Mouse (Mus musculus) mature B cell (primary cell): ENCODE measurements around the gene Ptpn13.

Experiments used
- in situ Hi-C: fragments of 300-500 bp; cut with MboI; formaldehyde crosslinking; loops from 2 replicates; pipeline ENCODE4 v1.14.3; 2019

Gene Ptpn13

GRCm38 (mm10) chr5:103423305-103423926, 1.6 kb upstream of the Ptpn13 start:
- in situ Hi-C loops = no loop called here

GRCm38 (mm10) chr5:103423927-103424315, 1.1 kb upstream of the Ptpn13 start:
- in situ Hi-C loops = no loop called here

- in situ Hi-C loops = no loop called here
Measured at GRCm38 (mm10) chr5:103425363-103426031, 505 bp downstream of the Ptpn13 start.

- in situ Hi-C loops = no loop called here
Measured at GRCm38 (mm10) chr5:103426250-103426649, 1.3 kb downstream of the Ptpn13 start.

GRCm38 (mm10) chr5:103430986-103431385, 6.0 kb downstream of the Ptpn13 start:
- in situ Hi-C loops = no loop called here

DNA sequence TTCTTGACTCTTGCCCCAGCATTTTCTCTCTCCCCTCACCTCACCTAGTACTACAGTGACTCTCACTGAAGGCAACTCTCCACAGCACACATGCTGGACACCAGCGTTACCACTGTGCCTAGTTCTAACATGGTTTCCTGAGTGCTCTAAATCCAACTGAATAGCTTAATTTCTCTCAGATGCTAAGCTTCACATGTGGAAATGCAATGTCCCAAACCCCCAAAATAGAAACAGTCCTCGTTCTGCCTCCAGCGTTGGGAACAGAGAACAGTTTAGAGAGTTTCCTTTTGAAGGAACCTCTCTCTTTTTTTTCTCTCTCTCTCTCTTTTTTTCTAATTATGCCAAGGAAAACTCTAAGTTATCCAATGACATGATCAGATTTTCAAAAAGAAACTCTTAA, 6.5 kb downstream of the Ptpn13 start:
- in situ Hi-C loops = no loop called here

DNA sequence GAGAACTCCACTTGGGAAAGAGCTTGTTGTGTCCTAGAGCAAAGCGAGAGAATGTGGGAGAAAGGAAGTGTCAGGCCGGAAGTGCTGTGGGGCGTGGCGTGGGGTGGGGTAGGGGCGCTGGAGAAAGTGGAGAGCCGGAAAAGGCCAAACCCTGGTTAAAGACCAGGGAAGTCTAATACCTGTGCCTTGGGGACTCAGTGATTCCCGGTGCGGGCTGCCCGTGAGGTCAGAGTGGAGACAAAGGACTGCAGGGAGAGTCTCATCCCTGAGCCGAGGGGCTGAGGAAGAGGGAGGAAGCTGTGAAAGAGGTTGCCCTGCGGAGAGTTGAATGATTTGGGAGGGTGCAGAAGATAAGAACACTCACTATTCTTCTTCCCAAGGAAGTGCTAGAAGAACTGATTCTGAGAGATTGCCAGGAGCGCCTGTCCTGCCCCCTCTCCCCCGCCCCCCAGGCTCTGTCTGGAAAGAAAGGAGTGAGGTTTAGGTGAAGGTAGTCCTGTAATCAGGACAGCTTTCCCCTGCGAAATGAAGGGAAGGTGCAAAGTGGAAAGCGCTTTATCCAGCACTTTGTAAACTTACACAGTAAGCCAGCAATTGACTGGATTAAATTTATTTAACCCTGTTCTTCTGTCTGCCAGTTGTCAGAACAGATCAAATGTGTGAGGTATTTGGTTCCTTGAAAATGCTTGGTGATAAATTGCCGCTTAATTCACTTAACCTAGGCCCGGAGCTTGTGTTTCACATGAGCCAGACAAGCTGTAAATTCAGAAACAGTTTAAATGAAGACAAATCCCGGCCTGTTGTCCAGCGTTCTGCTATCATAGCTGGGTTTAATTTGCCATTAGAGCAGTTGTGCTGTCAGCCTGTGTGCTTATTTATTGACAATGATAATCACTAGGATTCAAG, 11.3 kb downstream of the Ptpn13 start:
- in situ Hi-C loops = no loop called here

DNA sequence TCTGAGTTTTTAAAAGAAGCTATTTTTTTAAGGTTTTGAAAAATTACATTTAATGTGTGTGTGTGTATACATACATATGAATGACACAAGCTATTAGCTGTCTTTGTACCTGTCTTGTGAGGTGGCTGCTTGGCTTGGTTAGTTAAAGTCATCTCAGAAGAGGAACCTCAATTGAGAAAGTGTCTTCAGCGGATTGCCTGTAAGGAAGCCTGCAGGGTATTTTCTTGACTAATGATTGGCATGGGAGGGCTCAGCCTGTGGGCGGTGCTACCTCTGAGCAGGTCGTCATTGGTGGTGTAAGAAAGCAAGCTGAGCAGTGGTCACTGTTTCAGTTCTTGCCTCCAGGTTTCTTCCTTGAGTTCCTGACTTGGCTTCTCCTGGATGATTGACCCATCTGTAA, 12.7 kb downstream of the Ptpn13 start:
- in situ Hi-C loops = no loop called here

- in situ Hi-C loops = no loop called here
Measured at GRCm38 (mm10) chr5:103439171-103439570, 14.2 kb downstream of the Ptpn13 start.

DNA sequence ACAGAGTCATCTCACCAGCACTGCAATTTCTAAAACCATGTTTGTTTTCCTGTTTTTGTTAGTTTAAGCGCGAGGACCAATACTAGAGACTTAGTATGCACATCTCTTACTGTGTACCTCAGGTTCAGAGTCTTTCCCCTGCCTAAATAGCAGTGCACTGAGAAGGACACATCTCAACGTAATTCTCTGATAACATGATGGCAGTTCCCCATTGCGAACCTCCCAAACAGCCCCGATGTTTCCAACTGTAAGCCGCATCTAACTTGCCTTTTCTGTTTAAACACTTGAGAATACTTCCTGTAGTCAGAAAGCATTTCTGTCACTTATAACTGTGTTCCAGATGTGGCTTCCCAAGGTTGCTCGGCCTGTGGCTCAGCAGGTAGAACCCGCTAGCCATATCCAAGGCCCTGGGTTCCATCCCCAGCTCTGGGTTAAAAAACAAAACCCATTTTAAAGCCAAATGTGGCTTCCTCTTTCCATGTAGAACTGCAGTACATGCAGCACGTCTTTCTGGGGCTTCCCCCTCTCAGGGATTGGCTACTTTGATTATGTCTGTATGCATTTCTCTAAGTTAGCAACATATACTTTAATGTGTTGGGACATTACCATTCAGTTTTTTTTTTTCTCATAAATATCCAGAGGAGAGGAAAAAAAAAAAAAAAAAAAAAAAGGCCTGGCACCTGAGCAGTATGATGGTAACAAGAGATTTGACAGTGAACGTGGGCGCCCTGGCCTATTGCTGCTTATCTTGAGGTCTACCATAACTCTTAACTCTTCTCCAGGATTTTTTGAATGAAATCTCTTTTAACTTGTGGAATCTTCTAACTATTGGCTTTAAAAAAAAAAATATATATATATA, 15.7 kb downstream of the Ptpn13 start:
- in situ Hi-C loops = no loop called here

DNA sequence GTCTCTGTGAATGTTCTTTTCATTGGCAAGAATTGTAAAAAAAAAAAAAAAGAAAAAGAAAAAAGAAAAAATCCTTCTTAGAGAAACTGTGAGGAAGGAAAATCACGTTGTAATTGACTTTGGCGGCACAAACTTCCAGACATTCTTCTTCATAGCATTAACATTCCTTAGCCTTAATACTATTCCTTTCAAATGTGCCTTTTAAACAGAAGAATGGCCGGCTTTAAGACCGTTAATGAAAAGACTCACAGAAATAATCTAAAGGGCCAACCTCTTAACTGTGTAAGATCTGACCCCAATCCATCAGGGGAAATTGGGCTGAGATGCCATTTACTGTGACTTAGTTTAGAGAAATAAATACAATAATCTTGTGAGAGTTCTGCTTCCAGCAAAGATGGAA, 16.7 kb downstream of the Ptpn13 start:
- in situ Hi-C loops = no loop called here

DNA sequence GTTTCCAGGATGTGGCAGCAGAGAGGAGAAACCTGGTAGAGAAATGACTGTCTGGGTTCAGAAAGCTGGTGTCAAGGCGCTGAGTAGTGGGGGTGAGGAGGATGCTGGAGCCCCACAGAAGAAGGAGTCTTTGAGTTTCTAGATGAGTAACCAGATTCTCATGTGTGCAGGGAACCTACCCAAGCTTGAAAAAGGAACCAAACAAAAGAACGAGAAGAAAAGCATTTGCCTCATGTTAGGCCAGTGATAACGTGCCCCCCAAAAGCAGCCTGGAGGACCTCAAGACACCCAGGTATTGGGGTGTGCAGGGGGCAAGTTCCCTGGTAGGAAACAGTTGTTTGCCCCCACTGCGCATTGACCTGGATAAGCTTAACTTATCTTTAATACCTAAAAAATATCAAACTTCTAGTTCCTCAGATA, 17.3 kb downstream of the Ptpn13 start:
- in situ Hi-C loops = no loop called here

- in situ Hi-C loops = no loop called here
Measured at GRCm38 (mm10) chr5:103442921-103443320, 17.9 kb downstream of the Ptpn13 start.

GRCm38 (mm10) chr5:103445383-103445782, 20.4 kb downstream of the Ptpn13 start:
- in situ Hi-C loops = no loop called here

DNA sequence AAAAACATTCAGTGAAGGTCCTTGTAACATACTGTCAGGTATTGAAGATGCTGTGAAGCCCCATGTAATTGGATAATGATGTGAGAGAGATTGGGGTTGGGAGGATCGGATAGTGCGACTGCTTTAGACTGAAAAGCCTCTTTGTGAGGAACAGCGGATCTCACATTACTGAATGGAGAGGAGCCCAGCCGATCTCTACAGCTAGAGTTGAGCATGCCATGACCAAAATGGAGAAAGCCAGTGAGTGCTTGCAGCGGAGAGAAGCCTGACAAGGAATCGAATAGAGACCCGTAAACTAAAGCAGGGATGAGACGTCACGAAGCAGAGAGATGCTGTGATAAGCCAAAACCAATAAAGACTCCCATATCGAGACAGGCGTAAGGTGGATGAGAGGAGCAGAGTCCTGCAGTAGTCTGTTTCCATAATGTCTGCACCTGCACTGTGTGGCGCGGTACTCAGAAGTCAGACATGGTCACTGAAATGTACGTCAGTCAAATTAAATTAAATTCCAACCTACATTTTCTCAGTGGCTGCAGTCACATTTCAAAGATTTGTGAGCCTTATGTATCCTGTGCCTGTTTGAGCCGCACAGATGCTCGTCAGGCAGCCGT, 22.9 kb downstream of the Ptpn13 start:
- in situ Hi-C loops = no loop called here

DNA sequence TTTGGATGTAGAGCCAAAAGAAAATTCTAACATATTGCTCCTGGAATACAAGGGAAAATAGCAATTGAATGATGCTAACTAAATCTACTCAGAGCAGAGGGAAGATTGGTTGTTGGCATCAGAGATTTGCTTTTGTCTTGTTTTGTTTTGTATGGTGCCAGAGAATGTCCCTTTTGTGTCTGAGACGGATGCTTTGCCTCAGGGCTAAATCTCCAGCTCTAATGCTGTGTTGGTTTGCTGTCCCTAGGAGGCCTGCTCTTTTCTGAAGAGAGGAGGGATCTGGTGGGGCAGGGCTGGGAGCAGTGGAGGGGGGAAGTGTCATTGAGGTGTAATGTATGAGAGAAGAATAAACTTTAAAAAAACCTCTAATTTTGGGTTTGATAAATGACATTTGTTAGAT, 23.5 kb downstream of the Ptpn13 start:
- in situ Hi-C loops = no loop called here

- in situ Hi-C loops = no loop called here
Measured at GRCm38 (mm10) chr5:103450663-103451062, 25.7 kb downstream of the Ptpn13 start.

- in situ Hi-C loops = no loop called here
Measured at GRCm38 (mm10) chr5:103453361-103454140, 28.6 kb downstream of the Ptpn13 start.

- in situ Hi-C loops = no loop called here
Measured at GRCm38 (mm10) chr5:103456794-103457193, 31.8 kb downstream of the Ptpn13 start.

DNA sequence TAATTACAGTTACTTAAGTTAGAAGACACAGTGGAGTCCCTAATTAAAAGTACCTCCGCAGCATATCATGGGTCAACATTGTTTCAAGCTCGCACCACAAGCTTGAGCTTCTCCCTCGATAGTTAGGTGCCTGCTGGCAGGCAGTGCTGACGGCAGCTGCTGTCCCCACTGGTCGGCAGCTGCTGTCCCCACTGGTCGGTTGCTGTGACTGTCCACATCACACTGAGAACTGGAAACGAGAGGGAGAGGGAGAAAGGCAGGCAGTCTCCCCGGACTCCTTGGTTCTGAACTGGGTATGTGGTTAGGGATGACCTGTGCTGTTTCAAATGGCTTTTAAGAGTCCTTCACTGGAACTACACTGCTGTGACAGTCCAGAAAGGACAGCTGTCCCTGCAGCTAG, 33.4 kb downstream of the Ptpn13 start:
- in situ Hi-C loops = no loop called here
